Mouse (Mus musculus) adrenal gland, adult 18-20 months (tissue): ENCODE results near the gene Kif18a. TPM values are rescaled to one million over a fixed set of nuclear protein-coding genes. Genes with fewer than 3 reads are reported as not detected.

ENCODE experiments used
- DNase-seq, 2 experiments: peaks; one replicate each; pipeline ENCODE4 v3.0.0; 2021 to 2022; ENCODE audit warnings: low spot score in 2 of 2
- total RNA-seq, 2 experiments: library from RNA; stranded (reverse); gene quantifications; 1 replicate in 1 of 2; 2 replicates in 1 of 2; pipeline ENCODE4 v1.2.3; 2021

The Kif18a gene
- total RNA-seq, 2 experiments from 2014 or later: 0.22 to 0.43 TPM

GRCm38 (mm10) chr2:109365962-109366361 is 85.4 kb downstream of the Kif18a start:
- DNase-seq: no peak

- no peak for DNase-seq
These were observed 94.3 kb downstream of the Kif18a start for GRCm38 (mm10) chr2:109374881-109375280.

GRCm38 (mm10) chr2:109384019-109384418 is 103.5 kb downstream of the Kif18a start:
- no peak for DNase-seq

GRCm38 (mm10) chr2:109386211-109386610 is 105.7 kb downstream of the Kif18a start:
- no peak for DNase-seq

GRCm38 (mm10) chr2:109388733-109389132 is 108.2 kb downstream of the Kif18a start:
- DNase-seq: no peak

GRCm38 (mm10) chr2:109389977-109390376 is 109.4 kb downstream of the Kif18a start:
- DNase-seq: no peak

Other genes with a start within 250 kb of the Kif18a start
- gene Mettl15, start within 50 bp of the Kif18a start, total RNA-seq: 1 to 10 TPM; 5.4 to 6.0 TPM